Mouse (Mus musculus) liver, embryonic 11.5 days (tissue): ENCODE data around the gene Tsc1. TPM values are rescaled to one million over a fixed set of nuclear protein-coding genes. Genes with fewer than 3 reads are reported as not detected.

ENCODE experiments used
- ATAC-seq: fragments of 200-750 bp; cut with Nextera tagmentation; replicated peaks from 2 replicates; pipeline ENCODE4 v1.8.0; 2017; ENCODE audit warnings: moderate number of reproducible peaks, mild to moderate bottlenecking, moderate TSS enrichment, moderate library complexity; ENCODE audit not compliant: low FRiP score
- DNase-seq: peaks from one replicate; pipeline ENCODE4 v3.0.0-alpha.2; 2017; ENCODE audit warnings: low spot score
- H3K27ac ChIP-seq: fragments of 300-500 bp; sonication (generic); 2 replicates; pipeline ENCODE4 v1.5.1; 2014; ENCODE audit warnings: mild to moderate bottlenecking, low read depth, low read length, control low read depth
- H3K27me3 ChIP-seq: fragments of 300-500 bp; sonication (generic); replicated peaks from 2 replicates; pipeline ENCODE4 v1.6.1; 2014; ENCODE audit warnings: low read length, mixed read lengths; ENCODE audit not compliant: control insufficient read depth, insufficient read depth
- H3K36me3 ChIP-seq: fragments of 300-500 bp; sonication (generic); 2 replicates; pipeline ENCODE4 v1.6.1; 2014; ENCODE audit warnings: mild to moderate bottlenecking, low read length, moderate library complexity, mixed read lengths; ENCODE audit not compliant: control insufficient read depth, insufficient read depth
- H3K4me1 ChIP-seq: fragments of 300-500 bp; sonication (generic); replicated peaks from 2 replicates; pipeline ENCODE4 v1.6.1; 2014; ENCODE audit warnings: low read length, mixed read lengths; ENCODE audit not compliant: control insufficient read depth, insufficient read depth
- H3K4me2 ChIP-seq: fragments of 300-500 bp; sonication (generic); 2 replicates; pipeline ENCODE4 v1.6.1; 2014; ENCODE audit warnings: mild to moderate bottlenecking, control low read depth, moderate library complexity
- H3K4me3 ChIP-seq: fragments of 300-500 bp; sonication (generic); 2 replicates; pipeline ENCODE4 v1.5.1; 2014; ENCODE audit warnings: low read depth, low read length, control low read depth
- H3K9ac ChIP-seq: fragments of 300-500 bp; sonication (generic); 2 replicates; pipeline ENCODE4 v1.6.1; 2014; ENCODE audit warnings: low read depth, low read length, control low read depth
- H3K9me3 ChIP-seq: fragments of 300-500 bp; sonication (generic); 2 replicates; pipeline ENCODE4 v1.6.1; 2016; ENCODE audit warnings: low read length, inconsistent platforms, mixed read lengths; ENCODE audit not compliant: control insufficient read depth
- WGBS: fragments of 180-500 bp; shearing (Covaris S2); extraction: QIAGEN DNeasy Blood & Tissue Kit; methylation state at CpG from one replicate; pipeline ENCODE4 v1.1.7; 2014; 5-methylcytosine and 5-hydroxymethylcytosine counted together
- polyA plus RNA-seq: library from polyadenylated mRNA; unstranded; fragments of >200 nt; fragmentation: Nextera tagmentation; extraction: Ambion mirVana; gene quantifications from 2 replicates; pipeline ENCODE4 v1.2.1, GENCODE M21; 2014

Tsc1 gene
- polyA plus RNA-seq, 1 experiment from 2014 or later: 20.7 TPM

GRCm38 (mm10) chr2:28620522-28620921 is 20.5 kb upstream of the Tsc1 start:
- Histone ChIP-seq H3K36me3 (no peaks in the 10 kb centered on the region; the same call in 1 of the 2 replicates), H3K9me3 (no peaks in the 10 kb centered on the region), H3K9ac (peak overlapping the region; percentile 73), H3K27me3 (no peaks in the 10 kb centered on the region), H3K4me3 (peak overlapping the region; percentile 53), H3K27ac (peak overlapping the region; percentile 97), H3K4me2 (peak overlapping the region; percentile 87), H3K4me1 (peaks cover 41% of the 10 kb centered on the region)
- ATAC-seq (no peak), DNase-seq (no peak)
- 38% methylated on average over 10 of the region's 10 CpGs for WGBS

GRCm38 (mm10) chr2:28621111-28621510 is 19.9 kb upstream of the Tsc1 start:
- peak overlapping the region; percentile 73 for H3K9ac ChIP-seq
- WGBS: 9% methylated on average over 2 of the region's 2 CpGs
- no peaks in the 10 kb centered on the region for H3K9me3 ChIP-seq
- ATAC-seq (no peak), DNase-seq (no peak)
- H3K4me2 ChIP-seq: peak overlapping the region; percentile 87
- H3K36me3 ChIP-seq: no peaks in the 10 kb centered on the region; the same call in 1 of the 2 replicates
- peak overlapping the region; percentile 97 for H3K27ac ChIP-seq
- H3K4me1 ChIP-seq: peaks cover 35% of the 10 kb centered on the region
- H3K4me3 ChIP-seq: peak overlapping the region; percentile 53
- H3K27me3 ChIP-seq: no peaks in the 10 kb centered on the region

DNA sequence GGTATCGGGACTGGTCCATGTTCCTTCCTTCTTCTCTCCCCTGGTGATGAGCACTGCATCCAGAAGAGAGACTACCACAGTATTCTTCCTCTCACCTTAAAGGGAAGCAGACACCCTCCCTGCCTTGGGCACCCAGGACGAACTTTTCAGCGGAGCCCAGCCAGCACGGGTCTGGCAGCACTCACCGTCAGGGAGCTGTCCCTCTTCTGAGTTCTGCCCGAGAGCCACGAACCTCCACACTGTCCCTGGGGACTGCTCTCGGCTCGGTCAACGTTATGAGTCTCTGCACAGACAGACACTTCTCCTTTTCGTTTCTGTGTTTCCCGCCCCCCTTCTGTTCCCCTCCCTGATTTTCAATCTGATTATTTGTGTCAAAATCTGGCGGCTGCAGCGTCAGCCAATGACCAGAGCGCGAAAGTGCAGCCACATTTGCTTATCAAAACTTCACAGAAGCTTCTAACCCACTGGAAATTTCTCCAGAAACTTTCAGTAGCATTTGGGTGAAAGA is 19.3 kb upstream of the Tsc1 start, which contains the start of gene Gfi1b:
Gfi1b (minus strand) TSS at position 319 of the 508 bp plus-strand sequence.
- Histone ChIP-seq H3K27ac (peak within 1 kb of the TSS; percentile 97), H3K27me3 (no peaks in the 10 kb centered on the region), H3K36me3 (no peaks in the 10 kb centered on the region; the same call in 1 of the 2 replicates), H3K9me3 (no peaks in the 10 kb centered on the region), H3K4me1 (peaks cover 29% of the 10 kb centered on the region), H3K4me2 (peak within 1 kb of the TSS; percentile 87), H3K9ac (peak within 1 kb of the TSS; percentile 73), H3K4me3 (peak within 1 kb of the TSS; percentile 53)
- 4% methylated on average over 16 of the region's 16 CpGs for WGBS
- ATAC-seq (0 out of 2 replicates have a peak, but pooled peaks have one; percentile 18), DNase-seq (no peak)

DNA sequence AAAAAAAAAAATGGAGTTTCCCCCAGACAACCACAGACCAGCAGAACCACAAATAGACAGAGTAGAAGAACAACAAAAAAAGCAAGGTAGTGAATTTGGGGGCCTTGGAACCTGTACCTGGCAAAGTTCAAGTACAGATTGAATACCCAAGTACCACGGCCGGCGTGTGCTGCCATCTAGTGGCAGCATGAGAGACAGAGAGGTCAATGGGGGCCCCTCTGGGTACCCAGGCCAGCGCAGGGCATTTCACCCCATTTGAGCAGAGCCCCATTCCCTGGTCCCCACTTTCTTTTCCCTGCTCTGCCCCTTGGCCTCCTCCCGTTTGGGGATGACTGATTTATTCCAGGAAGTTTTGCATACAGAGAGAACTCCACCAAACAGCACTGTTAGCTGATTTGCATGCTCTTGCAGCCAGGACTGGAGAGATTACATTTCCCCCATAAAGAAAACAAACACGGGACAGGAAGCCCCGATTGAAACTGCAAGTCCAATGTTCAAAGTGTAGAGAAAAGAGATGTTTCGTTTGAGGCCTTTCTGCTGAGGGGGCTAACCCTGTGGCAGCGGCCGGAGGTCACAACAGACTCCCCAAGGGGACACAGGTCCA is 18.4 kb upstream of the Tsc1 start:
- DNase-seq (peak; percentile 71), ATAC-seq (peak; percentile 42; the same call in 1 of the 2 replicates)
- Histone ChIP-seq H3K27ac (no peak overlapping the region; the same call in 1 of the 2 replicates), H3K27me3 (no peaks in the 10 kb centered on the region), H3K4me3 (no peak overlapping the region), H3K4me1 (peaks cover 22% of the 10 kb centered on the region), H3K4me2 (peak overlapping the region; percentile 87), H3K36me3 (no peaks in the 10 kb centered on the region; the same call in 1 of the 2 replicates), H3K9me3 (no peaks in the 10 kb centered on the region), H3K9ac (no peak overlapping the region)
- 20% methylated on average over 10 of the region's 10 CpGs for WGBS

- Histone ChIP-seq H3K27me3 (no peaks in the 10 kb centered on the region), H3K4me1 (peaks cover 14% of the 10 kb centered on the region), H3K4me3 (no peak overlapping the region), H3K4me2 (no peak overlapping the region), H3K9me3 (no peaks in the 10 kb centered on the region), H3K27ac (no peak overlapping the region), H3K36me3 (no peaks in the 10 kb centered on the region), H3K9ac (no peak overlapping the region)
- no peak for DNase-seq
- 87% methylated on average over 3 of the region's 3 CpGs for WGBS
- no peak for ATAC-seq
Observed at GRCm38 (mm10) chr2:28624870-28625269, 16.2 kb upstream of the Tsc1 start.

DNA sequence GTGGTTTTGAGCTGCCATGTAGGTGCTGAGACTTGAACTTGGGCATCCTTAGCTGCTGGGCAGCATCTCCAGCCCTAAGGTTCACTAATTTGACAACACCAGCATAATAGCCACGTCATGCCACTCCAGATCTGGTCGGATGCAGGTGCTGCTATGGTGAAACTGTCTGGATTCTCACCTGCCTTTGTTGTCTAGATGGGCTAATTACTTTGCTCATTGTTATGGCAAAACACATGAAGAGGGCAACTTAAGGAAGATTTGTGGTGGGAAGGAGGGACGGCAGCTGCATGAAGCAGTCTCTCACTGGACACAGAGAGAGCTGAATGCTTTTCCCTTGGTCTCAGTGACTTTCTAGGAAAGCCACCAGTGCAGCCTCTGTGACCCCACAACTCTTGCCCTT is 15.0 kb upstream of the Tsc1 start:
- DNase-seq: no peak
- 86% methylated on average over 3 of the region's 3 CpGs for WGBS
- H3K9me3 ChIP-seq: no peaks in the 10 kb centered on the region
- H3K4me1 ChIP-seq: peaks cover 14% of the 10 kb centered on the region
- no peaks in the 10 kb centered on the region for H3K36me3 ChIP-seq
- H3K27me3 ChIP-seq: no peaks in the 10 kb centered on the region
- no peak for ATAC-seq
- no peak overlapping the region for H3K4me3 ChIP-seq
- no peak overlapping the region for H3K27ac ChIP-seq
- H3K4me2 ChIP-seq: no peak overlapping the region
- H3K9ac ChIP-seq: no peak overlapping the region

DNA sequence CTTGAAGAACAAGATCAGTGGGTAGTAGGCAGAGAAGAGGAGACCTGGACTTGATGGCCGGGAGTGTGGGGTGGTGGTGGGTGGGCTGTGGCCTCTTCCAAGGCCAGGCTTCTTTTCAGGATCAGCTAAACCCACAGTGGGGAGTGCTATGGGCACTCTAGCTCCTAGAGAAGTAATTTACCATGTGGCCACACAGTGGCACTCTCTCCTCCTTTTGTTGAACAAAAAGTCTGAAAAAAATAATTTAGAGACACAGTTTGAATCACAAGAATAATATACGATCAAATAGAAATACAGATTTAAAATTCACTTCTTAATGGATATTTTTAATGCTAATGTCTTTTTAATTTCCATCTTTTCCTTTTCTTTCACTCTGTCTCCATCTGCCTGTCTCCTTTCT is 13.0 kb upstream of the Tsc1 start:
- no peaks in the 10 kb centered on the region for H3K36me3 ChIP-seq
- ATAC-seq: no peak
- H3K9ac ChIP-seq: no peak overlapping the region
- H3K27ac ChIP-seq: no peak overlapping the region
- H3K4me3 ChIP-seq: no peak overlapping the region
- no peak overlapping the region for H3K4me2 ChIP-seq
- H3K4me1 ChIP-seq: 0 out of 2 replicates have a peak, but pooled peaks cover 2% of the 10 kb centered on the region
- WGBS: 48% methylated on average over 2 of the region's 2 CpGs
- no peaks in the 10 kb centered on the region for H3K27me3 ChIP-seq
- H3K9me3 ChIP-seq: no peaks in the 10 kb centered on the region
- no peak for DNase-seq

GRCm38 (mm10) chr2:28629911-28630381 is 11.1 kb upstream of the Tsc1 start:
- no peaks in the 10 kb centered on the region for H3K36me3 ChIP-seq
- ATAC-seq: peak; percentile 41; the same call in 1 of the 2 replicates
- H3K27me3 ChIP-seq: no peaks in the 10 kb centered on the region
- H3K9me3 ChIP-seq: no peaks in the 10 kb centered on the region
- no peak overlapping the region for H3K9ac ChIP-seq
- H3K4me3 ChIP-seq: no peak overlapping the region
- no peak overlapping the region for H3K4me2 ChIP-seq
- H3K27ac ChIP-seq: peak overlapping the region; percentile 43; the same call in 1 of the 2 replicates
- H3K4me1 ChIP-seq: 0 out of 2 replicates have a peak, but pooled peaks cover 2% of the 10 kb centered on the region
- WGBS: 52% methylated on average over 4 of the region's 4 CpGs
- DNase-seq: no peak
